Mouse (Mus musculus) granulocyte monocyte progenitor cell, adult 5-6 weeks (primary cell): Measurements from ENCODE around the gene Klhdc8a. TPM values are rescaled to one million over a fixed set of nuclear protein-coding genes. Genes with fewer than 3 reads are reported as not detected.

Source experiments
- total RNA-seq, 2 experiments: library from RNA; stranded (forward) in 1 of 2; stranded (reverse) in 1 of 2; fragments of 200-712, 200-1000 nt in 1 of 2; fragments of >200 nt in 1 of 2; fragmentation: Nextera tagmentation in 1 of 2; gene quantifications; 2 replicates each; pipeline ENCODE4 v1.2.3; 2014 to 2017

Klhdc8a gene
- total RNA-seq, 2 experiments from 2014 or later, result not detected

Other genes with a start within 250 kb of the Klhdc8a start
- gene Mfsd4a, start 230.6 kb upstream of the Klhdc8a start, total RNA-seq (2014; fragmentation: Nextera tagmentation), result not detected in 2 replicates
- gene Mfsd4a, start 230.6 kb upstream of the Klhdc8a start, total RNA-seq (2017), result 0.82 and 4.8 TPM in 2 replicates
- gene Cdk18, start 158.9 kb upstream of the Klhdc8a start, total RNA-seq (2014; fragmentation: Nextera tagmentation), result 4.0 and 6.5 TPM in 2 replicates
- 0.36 and 0.43 TPM in 2 replicates for gene Cdk18, start 158.9 kb upstream of the Klhdc8a start, total RNA-seq (2017)
- not detected in 2 replicates for gene Lemd1, start 107.2 kb upstream of the Klhdc8a start, total RNA-seq (2014; fragmentation: Nextera tagmentation)
- not detected in 2 replicates for gene Lemd1, start 107.2 kb upstream of the Klhdc8a start, total RNA-seq (2017)
- gene AC124108.1, start 107.2 kb upstream of the Klhdc8a start, total RNA-seq (2014; fragmentation: Nextera tagmentation), result not detected in 2 replicates
- gene AC124108.1, start 107.2 kb upstream of the Klhdc8a start, total RNA-seq (2017), result not detected in 2 replicates
- not detected in 2 replicates for gene Gm10188, start 68.9 kb upstream of the Klhdc8a start, total RNA-seq (2014; fragmentation: Nextera tagmentation)
- gene Gm10188, start 68.9 kb upstream of the Klhdc8a start, total RNA-seq (2017), result not detected in 2 replicates
- gene Nuak2, start 17.5 kb downstream of the Klhdc8a start, total RNA-seq (2014; fragmentation: Nextera tagmentation), result 37.2 and 40.4 TPM in 2 replicates
- 19.3 and 21.7 TPM in 2 replicates for gene Nuak2, start 17.5 kb downstream of the Klhdc8a start, total RNA-seq (2017)
- gene Tmcc2, start 92.7 kb downstream of the Klhdc8a start, total RNA-seq (2014; fragmentation: Nextera tagmentation), result 1.5 and 6.2 TPM in 2 replicates
- 3.7 and 4.2 TPM in 2 replicates for gene Tmcc2, start 92.7 kb downstream of the Klhdc8a start, total RNA-seq (2017)
- 16.4 and 19.2 TPM in 2 replicates for gene Dstyk, start 118.9 kb downstream of the Klhdc8a start, total RNA-seq (2014; fragmentation: Nextera tagmentation)
- 18.1 and 43.1 TPM in 2 replicates for gene Dstyk, start 118.9 kb downstream of the Klhdc8a start, total RNA-seq (2017)
- 61.6 and 73.4 TPM in 2 replicates for gene Rbbp5, start 178.7 kb downstream of the Klhdc8a start, total RNA-seq (2014; fragmentation: Nextera tagmentation)
- 52.7 and 57.8 TPM in 2 replicates for gene Rbbp5, start 178.7 kb downstream of the Klhdc8a start, total RNA-seq (2017)
- 3.6 and 10.0 TPM in 2 replicates for gene Tmem81, start 207.6 kb downstream of the Klhdc8a start, total RNA-seq (2014; fragmentation: Nextera tagmentation)
- 1.8 and 5.1 TPM in 2 replicates for gene Tmem81, start 207.6 kb downstream of the Klhdc8a start, total RNA-seq (2017)
- not detected in 2 replicates for gene Cntn2, start 244.6 kb downstream of the Klhdc8a start, total RNA-seq (2014; fragmentation: Nextera tagmentation)
- gene Cntn2, start 244.6 kb downstream of the Klhdc8a start, total RNA-seq (2017), result not detected in 2 replicates